35 mouse cellular contexts compared by ENCODE assay signal in genomic region chr13:31772882-31773281, GRCm38 (mm10). TPM values are rescaled to one million over a fixed set of nuclear protein-coding genes. Genes with fewer than 3 reads are reported as not detected.
"Had no signal": no experiment of that assay in that cellular context is flagged by ENCODE, and none has a peak within 500 bp of the region (broad histone marks: within the 10 kb centered on the region; RNA-seq: fewer than 3 reads in every experiment).

No protein-coding gene starts in this region.

- H3K4me3 ChIP-seq: left cerebral cortex, adult 2 months; limb, embryonic 10.5 days; limb, embryonic 12.5 days; limb, embryonic 13.5 days; limb, embryonic 15.5 days; liver, embryonic 12.5 days; liver, embryonic 13.5 days; liver, embryonic 15.5 days; lung, embryonic 15.5 days; megakaryocyte, embryonic 14.5 days; midbrain, embryonic 10.5 days; midbrain, embryonic 12.5 days; midbrain, embryonic 15.5 days; myocyte; neural tube, embryonic 12.5 days; neural tube, embryonic 13.5 days had no signal

- H3K4me1 ChIP-seq: liver, embryonic 12.5 days; liver, embryonic 13.5 days; liver, embryonic 15.5 days; lung, embryonic 15.5 days; megakaryocyte, embryonic 14.5 days; midbrain, embryonic 10.5 days; midbrain, embryonic 12.5 days; midbrain, embryonic 15.5 days; neural tube, embryonic 12.5 days; neural tube, embryonic 13.5 days had no signal

- DNase-seq: left cerebral cortex, postnatal 4 days; liver, embryonic 13.5 days; liver, postnatal 0 days; lung, adult 18-20 months; lung, adult 2 months; lung, embryonic 14.5 days; lung, postnatal 10 days; lung, postnatal 14 days; lung, postnatal 36 days; lung, postnatal 4 days; midbrain, embryonic 14.5 days had no signal

- H3K9ac ChIP-seq: limb, embryonic 12.5 days; limb, embryonic 13.5 days; limb, embryonic 15.5 days; liver, embryonic 12.5 days; liver, embryonic 13.5 days; liver, embryonic 14.5 days; liver, embryonic 15.5 days; liver, postnatal 0 days; lung, embryonic 14.5 days; lung, embryonic 15.5 days; midbrain, embryonic 12.5 days; midbrain, embryonic 15.5 days; neural tube, embryonic 12.5 days; neural tube, embryonic 13.5 days had no signal

- H3K27ac ChIP-seq: left cerebral cortex, adult 2 months; limb, embryonic 10.5 days; limb, embryonic 12.5 days; limb, embryonic 13.5 days; limb, embryonic 15.5 days; liver, embryonic 12.5 days; liver, embryonic 13.5 days; liver, embryonic 14.5 days; liver, embryonic 15.5 days; lung, embryonic 15.5 days; macrophage; midbrain, embryonic 10.5 days; midbrain, embryonic 12.5 days; midbrain, embryonic 15.5 days; neural tube, embryonic 12.5 days; neural tube, embryonic 13.5 days had no signal

- H3K27me3 ChIP-seq: limb, embryonic 13.5 days; limb, embryonic 15.5 days; liver, embryonic 12.5 days; liver, embryonic 13.5 days; liver, embryonic 15.5 days; lung, embryonic 15.5 days; midbrain, embryonic 12.5 days; midbrain, embryonic 15.5 days; neural tube, embryonic 12.5 days; neural tube, embryonic 13.5 days had no signal

- H3K9me3 ChIP-seq: limb, embryonic 10.5 days; limb, embryonic 12.5 days; limb, embryonic 13.5 days; limb, embryonic 15.5 days; liver, embryonic 12.5 days; liver, embryonic 13.5 days; liver, embryonic 15.5 days; lung, embryonic 15.5 days; megakaryocyte, embryonic 14.5 days; midbrain, embryonic 10.5 days; midbrain, embryonic 12.5 days; midbrain, embryonic 15.5 days; neural tube, embryonic 12.5 days; neural tube, embryonic 13.5 days had no signal

- ATAC-seq: liver, embryonic 12.5 days; liver, postnatal 0 days; lung, postnatal 0 days; midbrain, embryonic 15.5 days; midbrain, embryonic 16.5 days had no signal

- H3K4me2 ChIP-seq: limb, embryonic 12.5 days; limb, embryonic 13.5 days; limb, embryonic 15.5 days; liver, embryonic 11.5 days; liver, embryonic 12.5 days; liver, embryonic 13.5 days; liver, embryonic 15.5 days; lung, embryonic 14.5 days; lung, embryonic 15.5 days; midbrain, embryonic 12.5 days; midbrain, embryonic 15.5 days; neural tube, embryonic 12.5 days; neural tube, embryonic 13.5 days had no signal

- H3K36me3 ChIP-seq: limb, embryonic 10.5 days; limb, embryonic 12.5 days; limb, embryonic 13.5 days; limb, embryonic 15.5 days; liver, embryonic 12.5 days; liver, embryonic 13.5 days; liver, embryonic 15.5 days; lung, embryonic 15.5 days; midbrain, embryonic 10.5 days; midbrain, embryonic 12.5 days; midbrain, embryonic 15.5 days; neural tube, embryonic 12.5 days; neural tube, embryonic 13.5 days had no signal

RNA-seq across cellular contexts. Expression of gene Foxc1, which starts 33.6 kb away (rescaled TPM):
- total RNA-seq: megakaryocyte progenitor cell, adult 5-6 weeks; megakaryocyte-erythroid progenitor cell, adult 5-6 weeks; monocyte, adult 5-6 weeks had no signal
- polyA plus RNA-seq: liver, embryonic 16.5 days; liver, postnatal 0 days; macrophage had no signal
